Mouse (Mus musculus): Measurements from ENCODE around the gene Cd46. TPM values are rescaled to one million over a fixed set of nuclear protein-coding genes. Genes with fewer than 3 reads are reported as not detected.

Cd46 gene
- total and polyA plus RNA-seq, 2 experiments from 2014 or later, result 1.0 to 4.4 TPM

- Histone ChIP-seq H3K27me3 (ENCODE audit: insufficient read depth, low read length) (no peaks in the 10 kb centered on the region), H3K27ac (no peak overlapping the region), H3K36me3 (ENCODE audit: insufficient read depth, low read length) (0 out of 2 replicates have a peak, but pooled peaks cover 4% of the 10 kb centered on the region), H3K9me3 (ENCODE audit: low read length) (no peaks in the 10 kb centered on the region), H3K4me3 (ENCODE audit: low read length) (no peak overlapping the region), H3K4me2 (ENCODE audit: low read depth, low read length) (no peak overlapping the region), H3K9ac (replicated peaks; ENCODE audit: low read length) (no peak overlapping the region), H3K4me1 (ENCODE audit: insufficient read depth, low read length) (no peaks in the 10 kb centered on the region)
- DNase-seq (ENCODE audit: low spot score) (no peak), ATAC-seq (no peak)
- TF ChIP-seq CTCF (IDR thresholded peaks at IDR 0.05; ENCODE audit: low read depth), result no peak
- WGBS, result 63% methylated on average over 1 of the region's 1 CpGs
Measured at GRCm38 (mm10) chr1:195038386-195038785, 53.7 kb downstream of the Cd46 start.

- TF ChIP-seq CTCF (IDR thresholded peaks at IDR 0.05; ENCODE audit: low read depth), result no peak
- 92% methylated on average over 1 of the region's 1 CpGs for WGBS
- Histone ChIP-seq H3K4me3 (ENCODE audit: low read length) (no peak overlapping the region), H3K4me2 (ENCODE audit: low read depth, low read length) (no peak overlapping the region), H3K27ac (no peak overlapping the region), H3K27me3 (ENCODE audit: insufficient read depth, low read length) (no peaks in the 10 kb centered on the region), H3K36me3 (ENCODE audit: insufficient read depth, low read length) (0 out of 2 replicates have a peak, but pooled peaks cover 4% of the 10 kb centered on the region), H3K4me1 (ENCODE audit: insufficient read depth, low read length) (no peaks in the 10 kb centered on the region), H3K9me3 (ENCODE audit: low read length) (no peaks in the 10 kb centered on the region), H3K9ac (replicated peaks; ENCODE audit: low read length) (no peak overlapping the region)
- DNase-seq (ENCODE audit: low spot score) (no peak), ATAC-seq (no peak)
Measured at GRCm38 (mm10) chr1:195037985-195038384, 54.1 kb downstream of the Cd46 start.

- Histone ChIP-seq H3K27me3 (ENCODE audit: insufficient read depth, low read length) (no peaks in the 10 kb centered on the region), H3K4me1 (ENCODE audit: insufficient read depth, low read length) (no peaks in the 10 kb centered on the region), H3K36me3 (ENCODE audit: insufficient read depth, low read length) (peaks cover 9% of the 10 kb centered on the region; the same call in 1 of the 2 replicates), H3K9ac (replicated peaks; ENCODE audit: low read length) (no peak overlapping the region), H3K4me3 (ENCODE audit: low read length) (no peak overlapping the region), H3K9me3 (ENCODE audit: low read length) (no peaks in the 10 kb centered on the region), H3K27ac (no peak overlapping the region), H3K4me2 (ENCODE audit: low read depth, low read length) (no peak overlapping the region)
- no peak for DNase-seq (ENCODE audit: low spot score)
- no peak for ATAC-seq
- no peak for TF ChIP-seq CTCF (IDR thresholded peaks at IDR 0.05; ENCODE audit: low read depth)
- 86% methylated on average over 6 of the region's 6 CpGs for WGBS
Measured at GRCm38 (mm10) chr1:195037483-195037882, 54.6 kb downstream of the Cd46 start.

- DNase-seq (ENCODE audit: low spot score) (peak; percentile 36), ATAC-seq (no peak)
- H3K4me3 ChIP-seq (ENCODE audit: low read length), result no peak overlapping the region
- TF ChIP-seq CTCF (IDR thresholded peaks at IDR 0.05; ENCODE audit: low read depth), result no peak
- no peak overlapping the region for H3K4me2 ChIP-seq (ENCODE audit: low read depth, low read length)
- no peaks in the 10 kb centered on the region for H3K27me3 ChIP-seq (ENCODE audit: insufficient read depth, low read length)
- H3K27ac ChIP-seq, result no peak overlapping the region
- H3K4me1 ChIP-seq (ENCODE audit: insufficient read depth, low read length), result no peaks in the 10 kb centered on the region
- H3K9ac ChIP-seq (replicated peaks; ENCODE audit: low read length), result no peak overlapping the region
- H3K36me3 ChIP-seq (ENCODE audit: insufficient read depth, low read length), result peaks cover 9% of the 10 kb centered on the region; the same call in 1 of the 2 replicates
- H3K9me3 ChIP-seq (ENCODE audit: low read length), result no peaks in the 10 kb centered on the region
- WGBS, result 63% methylated on average over 1 of the region's 1 CpGs
Measured at GRCm38 (mm10) chr1:195033941-195034340, 58.1 kb downstream of the Cd46 start.

GRCm38 (mm10) chr1:195032738-195033137 is 59.3 kb downstream of the Cd46 start:
- DNase-seq (ENCODE audit: low spot score), result no peak
- Histone ChIP-seq H3K4me2 (ENCODE audit: low read depth, low read length) (no peak overlapping the region), H3K4me3 (ENCODE audit: low read length) (no peak overlapping the region), H3K27me3 (ENCODE audit: insufficient read depth, low read length) (no peaks in the 10 kb centered on the region), H3K36me3 (ENCODE audit: insufficient read depth, low read length) (peaks cover 9% of the 10 kb centered on the region; the same call in 1 of the 2 replicates), H3K9ac (replicated peaks; ENCODE audit: low read length) (no peak overlapping the region), H3K4me1 (ENCODE audit: insufficient read depth, low read length) (no peaks in the 10 kb centered on the region), H3K9me3 (ENCODE audit: low read length) (no peaks in the 10 kb centered on the region), H3K27ac (no peak overlapping the region)
- ATAC-seq, result no peak
- no peak for TF ChIP-seq CTCF (IDR thresholded peaks at IDR 0.05; ENCODE audit: low read depth)
- whole genome bisulfite sequencing, result 95% methylated on average over 1 of the region's 1 CpGs

- Histone ChIP-seq H3K4me3 (ENCODE audit: low read length) (no peak overlapping the region), H3K36me3 (ENCODE audit: insufficient read depth, low read length) (peaks cover 7% of the 10 kb centered on the region; the same call in 1 of the 2 replicates), H3K27me3 (ENCODE audit: insufficient read depth, low read length) (no peaks in the 10 kb centered on the region), H3K27ac (no peak overlapping the region), H3K9ac (replicated peaks; ENCODE audit: low read length) (no peak overlapping the region), H3K4me1 (ENCODE audit: insufficient read depth, low read length) (no peaks in the 10 kb centered on the region), H3K4me2 (ENCODE audit: low read depth, low read length) (no peak overlapping the region), H3K9me3 (ENCODE audit: low read length) (no peaks in the 10 kb centered on the region)
- ATAC-seq (no peak), DNase-seq (ENCODE audit: low spot score) (no peak)
- TF ChIP-seq CTCF (IDR thresholded peaks at IDR 0.05; ENCODE audit: low read depth), result no peak
Measured at GRCm38 (mm10) chr1:195031786-195032185, 60.3 kb downstream of the Cd46 start.

- Histone ChIP-seq H3K27me3 (ENCODE audit: insufficient read depth, low read length) (no peaks in the 10 kb centered on the region), H3K4me2 (ENCODE audit: low read depth, low read length) (no peak overlapping the region), H3K4me1 (ENCODE audit: insufficient read depth, low read length) (no peaks in the 10 kb centered on the region), H3K36me3 (ENCODE audit: insufficient read depth, low read length) (peaks cover 25% of the 10 kb centered on the region), H3K27ac (no peak overlapping the region), H3K9me3 (ENCODE audit: low read length) (no peaks in the 10 kb centered on the region), H3K4me3 (ENCODE audit: low read length) (no peak overlapping the region), H3K9ac (replicated peaks; ENCODE audit: low read length) (no peak overlapping the region)
- ATAC-seq, result no peak
- no peak for TF ChIP-seq CTCF (IDR thresholded peaks at IDR 0.05; ENCODE audit: low read depth)
- 68% methylated on average over 1 of the region's 1 CpGs for WGBS
- no peak for DNase-seq (ENCODE audit: low spot score)
Measured at GRCm38 (mm10) chr1:195027507-195027906, 64.5 kb downstream of the Cd46 start.
